ENCODE assay signal across 23 mouse cellular contexts in genomic region chr4:46837362-46837761, GRCm38 (mm10).
A peak's percentile ranks its signal among the peaks of the same experiment; 100 is the strongest.
DNase-seq lines count a peak whose midpoint lies in the region; ATAC-seq and TF ChIP-seq lines count a peak whose summit lies in the region.
"Had no signal": no experiment of that assay in that cellular context is flagged by ENCODE, and none has a peak within 500 bp of the region (broad histone marks: within the 10 kb centered on the region; RNA-seq: fewer than 3 reads in every experiment).

No protein-coding gene starts in this region.

- no peak overlapping the region for H3K4me2 ChIP-seq in midbrain, embryonic 14.5 days (ENCODE audit: low read length)
- H3K4me2 ChIP-seq in intestine, embryonic 16.5 days (ENCODE audit: low read depth, low read length): no peak overlapping the region
- H3K4me2 ChIP-seq: heart, embryonic 15.5 days; hindbrain, embryonic 13.5 days; neural tube, embryonic 15.5 days had no signal

- no peak; the same call in 1 of the 2 replicates for TF ChIP-seq CTCF in left cerebral cortex, adult 2 months (IDR thresholded peaks at IDR 0.05)

- H3K9ac ChIP-seq in midbrain, embryonic 14.5 days (replicated peaks; ENCODE audit: low read length): no peak overlapping the region
- H3K9ac ChIP-seq in intestine, embryonic 16.5 days (ENCODE audit: low read depth, low read length): no peak overlapping the region
- H3K9ac ChIP-seq: heart, embryonic 15.5 days; hindbrain, embryonic 13.5 days; neural tube, embryonic 15.5 days had no signal

- no peaks in the 10 kb centered on the region for H3K27me3 ChIP-seq in midbrain, embryonic 14.5 days (ENCODE audit: control insufficient read depth, insufficient read depth, low read length)
- no peaks in the 10 kb centered on the region for H3K27me3 ChIP-seq in intestine, embryonic 16.5 days (replicated peaks; ENCODE audit: control insufficient read depth, insufficient read depth, low read length)
- H3K27me3 ChIP-seq: neural tube, embryonic 15.5 days had no signal

- no peaks in the 10 kb centered on the region for H3K9me3 ChIP-seq in midbrain, embryonic 14.5 days (ENCODE audit: control insufficient read depth, low read length)
- no peaks in the 10 kb centered on the region for H3K9me3 ChIP-seq in intestine, embryonic 16.5 days (ENCODE audit: control insufficient read depth, low read length)
- H3K9me3 ChIP-seq: embryonic facial prominence, embryonic 10.5 days; heart, embryonic 15.5 days; hindbrain, embryonic 13.5 days; limb, embryonic 10.5 days; midbrain, embryonic 10.5 days; neural tube, embryonic 15.5 days had no signal

- ATAC-seq in midbrain, embryonic 14.5 days (ENCODE audit: low FRiP score, low TSS enrichment): no peak
- no peak for ATAC-seq in intestine, embryonic 16.5 days
- ATAC-seq: activated CD4-positive, CD25-positive, alpha-beta regulatory T cell, adult 4 months; forebrain, embryonic 16.5 days; lung, postnatal 0 days had no signal

- peak overlapping the region; percentile 82 for H3K27ac ChIP-seq in left cerebral cortex, adult 2 months
- no peak overlapping the region for H3K27ac ChIP-seq in midbrain, embryonic 14.5 days (replicated peaks; ENCODE audit: low read depth, low read length)
- H3K27ac ChIP-seq in intestine, embryonic 16.5 days (ENCODE audit: low read length): no peak overlapping the region
- H3K27ac ChIP-seq: embryonic facial prominence, embryonic 10.5 days; heart, embryonic 15.5 days; hindbrain, embryonic 13.5 days; kidney, postnatal 0 days; limb, embryonic 10.5 days; midbrain, embryonic 10.5 days had no signal

- DNase-seq in cerebellum, postnatal 25 days: peak; percentile 23 to 25
- DNase-seq in cerebellum, postnatal 36 days: no peak
- peak in 1 of 2 experiments; percentile 53 for DNase-seq in left cerebral cortex, adult 2 months (ENCODE audit: extremely low spot score in 1 of 2, low spot score in 2 of 2)
- no peak for DNase-seq in left cerebral cortex, postnatal 4 days
- peak; percentile 66 to 75 for DNase-seq in left cerebral cortex, postnatal 36 days (ENCODE audit: low spot score in 2 of 2)
- DNase-seq in telencephalon, adult 2 months (ENCODE audit: low read depth, low spot score): peak; percentile 80
- no peak for DNase-seq in midbrain, embryonic 14.5 days
- DNase-seq: adrenal gland, postnatal 10 days; cerebellum, adult 8-10 months; heart, postnatal 36 days; kidney, adult 18-20 months; liver had no signal

- 83% methylated on average over 7 of the region's 7 CpGs for WGBS in midbrain, embryonic 14.5 days
- 72% methylated on average over 7 of the region's 7 CpGs for WGBS in intestine, embryonic 16.5 days

- H3K4me1 ChIP-seq in midbrain, embryonic 14.5 days (ENCODE audit: control insufficient read depth, insufficient read depth, low read length): peaks cover 7% of the 10 kb centered on the region
- H3K4me1 ChIP-seq in intestine, embryonic 16.5 days (ENCODE audit: control insufficient read depth, insufficient read depth, low read length): no peaks in the 10 kb centered on the region

- H3K36me3 ChIP-seq in midbrain, embryonic 14.5 days (ENCODE audit: control insufficient read depth, insufficient read depth, low read length): no peaks in the 10 kb centered on the region
- H3K36me3 ChIP-seq in intestine, embryonic 16.5 days (ENCODE audit: control insufficient read depth, insufficient read depth, low read length): no peaks in the 10 kb centered on the region
- H3K36me3 ChIP-seq: embryonic facial prominence, embryonic 10.5 days; heart, embryonic 15.5 days; hindbrain, embryonic 13.5 days; limb, embryonic 10.5 days; midbrain, embryonic 10.5 days; neural tube, embryonic 15.5 days had no signal

- intact Hi-C loops in left cerebral cortex, adult 2 months (cut with DNase I): no loop called here
- intact Hi-C loops in left cerebral cortex, postnatal 4 days (cut with DNase I): no loop called here
- intact Hi-C loops in left cerebral cortex, postnatal 36 days (cut with DNase I): no loop called here

- H3K4me3 ChIP-seq in left cerebral cortex, adult 2 months: no peak overlapping the region
- no peak overlapping the region for H3K4me3 ChIP-seq in midbrain, embryonic 14.5 days (replicated peaks; ENCODE audit: low read depth, low read length)
- no peak overlapping the region for H3K4me3 ChIP-seq in intestine, embryonic 16.5 days (ENCODE audit: low read length)
- H3K4me3 ChIP-seq: embryonic facial prominence, embryonic 10.5 days; heart, embryonic 15.5 days; hindbrain, embryonic 13.5 days; limb, embryonic 10.5 days; midbrain, embryonic 10.5 days; neural tube, embryonic 15.5 days had no signal

Comparison
In these comparisons a context has a peak if more than half of its experiments do, and no peak if none do; other contexts are left out.
1. DNase-seq: peak in cerebellum, postnatal 25 days (2 of 2), left cerebral cortex, postnatal 36 days (2 of 2) and telencephalon, adult 2 months (single experiment); none in cerebellum, postnatal 36 days (0 of 2), left cerebral cortex, postnatal 4 days (single experiment) and midbrain, embryonic 14.5 days (single experiment).